Mouse (Mus musculus) MEL (cell line): ENCODE measurements around the gene Isy1. TPM values are rescaled to one million over a fixed set of nuclear protein-coding genes. Genes with fewer than 3 reads are reported as not detected.

Source experiments
- DNase-seq: peaks from one replicate; pipeline ENCODE4 v3.0.0; 2011; ENCODE audit warnings: low read depth, low spot score
- H3K27ac ChIP-seq: 2 replicates; pipeline ENCODE4 v1.5.1; 2012; ENCODE audit warnings: low read depth, mild to moderate bottlenecking, control low read depth, low read length, moderate library complexity; ENCODE audit not compliant: control insufficient read depth
- H3K27me3 ChIP-seq, 2 experiments: fragments of 150-350 bp in 1 of 2; sonication (generic) in 1 of 2; 2 replicates each; pipeline ENCODE4 v1.6.1; 2012; ENCODE audit warnings: low read length in 2 of 2, mild to moderate bottlenecking in 2 of 2, improper control_type of control experiment in 1 of 2, moderate library complexity in 1 of 2; ENCODE audit not compliant: insufficient read depth in 2 of 2, control insufficient read depth in 1 of 2
- H3K36me3 ChIP-seq, 2 experiments: 2 replicates each; pipeline ENCODE4 v1.6.1; 2012 to 2014; ENCODE audit warnings: low read length in 2 of 2, improper control_type of control experiment in 1 of 2, inconsistent platforms in 1 of 2, mild to moderate bottlenecking in 1 of 2; ENCODE audit not compliant: insufficient read depth in 2 of 2, control insufficient read depth in 1 of 2
- H3K4me1 ChIP-seq, 2 experiments: fragments of 150-350 bp in 1 of 2; sonication (generic) in 1 of 2; 2 replicates each; pipeline ENCODE4 v1.6.1; 2012; ENCODE audit warnings: low read length in 2 of 2, improper control_type of control experiment in 1 of 2, mild to moderate bottlenecking in 1 of 2; ENCODE audit not compliant: insufficient read depth in 2 of 2, control insufficient read depth in 1 of 2
- H3K4me3 ChIP-seq, 2 experiments: fragments of 150-350 bp in 1 of 2; sonication (generic) in 1 of 2; 2 replicates each; pipeline ENCODE4 v1.5.1; 2012; ENCODE audit warnings: low read depth in 2 of 2, low read length in 2 of 2, mild to moderate bottlenecking in 2 of 2, moderate library complexity in 2 of 2, control low read depth in 1 of 2, improper control_type of control experiment in 1 of 2; ENCODE audit not compliant: control insufficient read depth in 1 of 2, insufficient read depth in 1 of 2
- H3K79me2 ChIP-seq: 2 replicates; pipeline ENCODE4 v1.6.1; 2012; ENCODE audit warnings: mild to moderate bottlenecking, low read length, moderate library complexity; ENCODE audit not compliant: control insufficient read depth, poor library complexity, insufficient read depth
- H3K9ac ChIP-seq: 2 replicates; pipeline ENCODE4 v1.6.1; 2012; ENCODE audit warnings: low read depth, mild to moderate bottlenecking, control low read depth, low read length, moderate library complexity; ENCODE audit not compliant: control insufficient read depth, poor library complexity, severe bottlenecking
- H3K9me3 ChIP-seq: fragments of 150-350 bp; sonication (generic); replicated peaks from 2 replicates; pipeline ENCODE4 v1.6.1; 2012; ENCODE audit warnings: mild to moderate bottlenecking, low read length, improper control_type of control experiment, moderate library complexity; ENCODE audit not compliant: insufficient read depth
- CHD1 ChIP-seq: IDR thresholded peaks from 2 replicates; pipeline ENCODE4 v1.6.1; 2012; ENCODE audit warnings: low read depth, mild to moderate bottlenecking, inconsistent platforms, low read length, improper control_type of control experiment
- E2F4 ChIP-seq: IDR thresholded peaks from 2 replicates; pipeline ENCODE4 v1.6.1; 2011; ENCODE audit warnings: low read depth, low read length, improper control_type of control experiment, borderline replicate concordance
- ELF1 ChIP-seq: IDR thresholded peaks from 2 replicates; pipeline ENCODE4 v1.6.1; 2014; ENCODE audit warnings: low read depth, mild to moderate bottlenecking, inconsistent platforms, low read length, improper control_type of control experiment, moderate library complexity
- EP300 ChIP-seq, 2 experiments: IDR thresholded peaks; 2 replicates each; pipeline ENCODE4 v1.6.1; 2011; ENCODE audit warnings: improper control_type of control experiment in 2 of 2, low read length in 2 of 2, low read depth in 1 of 2, mild to moderate bottlenecking in 1 of 2
- ETS1 ChIP-seq: IDR thresholded peaks from 2 replicates; pipeline ENCODE4 v1.6.1; 2012; ENCODE audit warnings: low read depth, mild to moderate bottlenecking, inconsistent platforms, low read length, improper control_type of control experiment, moderate library complexity
- GABPA ChIP-seq: IDR thresholded peaks from 2 replicates; pipeline ENCODE4 v1.6.1; 2012; ENCODE audit warnings: low read depth, mild to moderate bottlenecking, inconsistent platforms, low read length, improper control_type of control experiment, moderate library complexity
- GATA1 ChIP-seq: IDR thresholded peaks from 2 replicates; pipeline ENCODE4 v1.6.1; 2011; ENCODE audit warnings: low read depth, low read length, improper control_type of control experiment
- KAT2A ChIP-seq: conservative IDR thresholded peaks from 2 replicates; pipeline ENCODE4 v1.6.1; 2012; ENCODE audit warnings: low read depth, low read length, improper control_type of control experiment, inconsistent platforms
- MAFK ChIP-seq: IDR thresholded peaks from 2 replicates; pipeline ENCODE4 v1.6.1; 2011; ENCODE audit warnings: low read depth, mild to moderate bottlenecking, low read length, improper control_type of control experiment, borderline replicate concordance
- MAX ChIP-seq: IDR thresholded peaks from 2 replicates; pipeline ENCODE4 v1.6.1; 2011; ENCODE audit warnings: low read length, improper control_type of control experiment
- MAZ ChIP-seq: IDR thresholded peaks from 2 replicates; pipeline ENCODE4 v1.6.1; 2012; ENCODE audit warnings: low read depth, mild to moderate bottlenecking, inconsistent platforms, low read length, improper control_type of control experiment
- MYC ChIP-seq: IDR thresholded peaks from 2 replicates; pipeline ENCODE4 v1.6.1; 2011; ENCODE audit warnings: low read depth, mild to moderate bottlenecking, low read length, improper control_type of control experiment, moderate library complexity
- NELFE ChIP-seq: IDR thresholded peaks from 2 replicates; pipeline ENCODE4 v1.6.1; 2011; ENCODE audit warnings: low read depth, low read length, improper control_type of control experiment
- NRF1 ChIP-seq: IDR thresholded peaks from 2 replicates; pipeline ENCODE4 v1.6.1; 2014; ENCODE audit warnings: low read depth, mild to moderate bottlenecking, inconsistent platforms, low read length, improper control_type of control experiment, moderate library complexity; ENCODE audit not compliant: poor library complexity, insufficient read depth, severe bottlenecking
- POLR2A ChIP-seq, 2 experiments: IDR thresholded peaks; 2 replicates each; pipeline ENCODE4 v1.6.1; 2011 to 2012; ENCODE audit warnings: low read length in 2 of 2, mild to moderate bottlenecking in 2 of 2, control low read depth in 1 of 2, improper control_type of control experiment in 1 of 2, low read depth in 1 of 2, moderate library complexity in 1 of 2; ENCODE audit not compliant: control insufficient read depth in 1 of 2, insufficient read depth in 1 of 2, poor library complexity in 1 of 2
- POLR2AphosphoS2 ChIP-seq: IDR thresholded peaks from 2 replicates; pipeline ENCODE4 v1.6.1; 2011; ENCODE audit warnings: low read length, improper control_type of control experiment
- RAD21 ChIP-seq: IDR thresholded peaks from 2 replicates; pipeline ENCODE4 v1.6.1; 2011; ENCODE audit warnings: mild to moderate bottlenecking, low read depth, low read length, improper control_type of control experiment
- RCOR1 ChIP-seq: IDR thresholded peaks from 2 replicates; pipeline ENCODE4 v1.6.1; 2012; ENCODE audit warnings: low read depth, mild to moderate bottlenecking, inconsistent platforms, low read length, improper control_type of control experiment
- SIN3A ChIP-seq: IDR thresholded peaks from 2 replicates; pipeline ENCODE4 v1.6.1; 2012; ENCODE audit warnings: low read length, improper control_type of control experiment, inconsistent platforms
- TAL1 ChIP-seq: IDR thresholded peaks from 2 replicates; pipeline ENCODE4 v1.6.1; 2012; ENCODE audit warnings: mild to moderate bottlenecking, inconsistent platforms, low read length, moderate library complexity, mixed read lengths
- TBP ChIP-seq: IDR thresholded peaks from 2 replicates; pipeline ENCODE4 v1.8.0; 2011; ENCODE audit warnings: low read depth, low read length, improper control_type of control experiment
- TCF12 ChIP-seq: IDR thresholded peaks from 2 replicates; pipeline ENCODE4 v1.6.1; 2014; ENCODE audit warnings: low read depth, mild to moderate bottlenecking, inconsistent platforms, low read length, improper control_type of control experiment, moderate library complexity
- UBTF ChIP-seq: IDR thresholded peaks from 2 replicates; pipeline ENCODE4 v1.6.1; 2012; ENCODE audit warnings: low read depth, mild to moderate bottlenecking, inconsistent platforms, low read length, improper control_type of control experiment, moderate library complexity, borderline replicate concordance; ENCODE audit not compliant: insufficient read depth
- USF2 ChIP-seq, 2 experiments: IDR thresholded peaks; 2 replicates each; pipeline ENCODE4 v1.6.1; 2011 to 2012; ENCODE audit warnings: improper control_type of control experiment in 2 of 2, low read length in 2 of 2, borderline replicate concordance in 1 of 2, inconsistent platforms in 1 of 2, low read depth in 1 of 2, mild to moderate bottlenecking in 1 of 2; ENCODE audit not compliant: insufficient read depth in 1 of 2
- ZKSCAN1 ChIP-seq: IDR thresholded peaks from 2 replicates; pipeline ENCODE4 v1.6.1; 2012; ENCODE audit warnings: low read depth, mild to moderate bottlenecking, inconsistent platforms, low read length, improper control_type of control experiment, moderate library complexity
- polyA plus RNA-seq, 2 experiments: library from polyadenylated mRNA; stranded (reverse) in 1 of 2; unstranded in 1 of 2; fragments of >175 nt in 1 of 2; fragments of >200 nt in 1 of 2; gene quantifications; 2 replicates each; pipeline versions ENCODE4 v1.2.1 to v1.2.4; 2012; ENCODE audit warnings: low replicate concordance in 2 of 2, low read depth in 1 of 2; ENCODE audit not compliant: insufficient read length in 2 of 2, insufficient read depth in 1 of 2, missing spikeins in 1 of 2
- total RNA-seq: library from RNA; depleted of rRNA; stranded (reverse); fragments of 300-350 nt; gene quantifications from 2 replicates; pipeline ENCODE4 v1.2.3, GENCODE M21; 2012

The Isy1 gene
- total and polyA plus RNA-seq, 3 experiments: 64.5 to 115 TPM; not detected in 1

GRCm38 (mm10) chr6:87814486-87814885, 24.1 kb downstream of the Isy1 start:
- peaks cover 10 to 17% of the 10 kb centered on the region in 2 experiments for H3K36me3 ChIP-seq
- H3K27me3 ChIP-seq: no peaks in the 10 kb centered on the region
- H3K4me3 ChIP-seq: no peak overlapping the region
- TF ChIP-seq TCF12: no peak
- TF ChIP-seq KAT2A: no peak
- no peak for TF ChIP-seq NELFE
- no peak for TF ChIP-seq MYC
- TF ChIP-seq POLR2A (IDR thresholded peaks at IDR 0.05; ENCODE audit: control insufficient read depth in 1 of 2, insufficient read depth in 1 of 2, low read depth in 1 of 2, low read length in 2 of 2, poor library complexity in 1 of 2): no peak
- no peak for TF ChIP-seq RAD21
- no peak for TF ChIP-seq ELF1
- no peak overlapping the region for H3K9ac ChIP-seq
- no peak for DNase-seq
- H3K9me3 ChIP-seq: no peaks in the 10 kb centered on the region
- H3K4me1 ChIP-seq: peaks cover 5 to 21% of the 10 kb centered on the region in 2 experiments; a peak in 3 of 4 replicates
- H3K79me2 ChIP-seq: peaks cover 8% of the 10 kb centered on the region; the same call in 1 of the 2 replicates
- no peak overlapping the region for H3K27ac ChIP-seq

DNA sequence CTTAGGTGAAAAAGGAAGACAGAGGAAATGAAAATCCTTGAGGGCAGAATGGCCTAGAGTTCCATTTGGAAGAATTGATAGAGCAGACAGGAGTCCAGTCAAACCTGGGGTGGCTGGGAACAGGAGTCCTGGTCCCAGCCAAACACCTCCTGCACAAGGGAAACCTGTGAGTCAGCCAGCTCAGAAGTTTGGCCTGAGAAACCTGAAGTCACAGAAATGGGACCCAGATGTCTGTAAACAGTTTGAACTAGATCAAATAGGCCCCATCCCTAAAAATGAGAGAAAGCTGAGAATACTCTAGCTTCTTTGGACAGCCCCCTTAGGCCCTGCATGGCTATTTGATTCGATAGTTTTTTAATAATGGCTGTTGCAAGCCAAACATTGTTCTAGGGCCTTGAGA, 25.9 kb downstream of the Isy1 start:
- Histone ChIP-seq H3K9ac (no peak overlapping the region), H3K27ac (no peak overlapping the region)

More for the DNA sequence above, 25.9 kb downstream of the Isy1 start:
- Histone ChIP-seq H3K79me2 (peaks cover 8% of the 10 kb centered on the region), H3K27me3 (no peaks in the 10 kb centered on the region), H3K36me3 (peaks cover 5 to 30% of the 10 kb centered on the region in 2 experiments), H3K9me3 (no peaks in the 10 kb centered on the region), H3K4me3 (no peak overlapping the region), H3K4me1 (peaks cover 7 to 24% of the 10 kb centered on the region in 2 experiments; a peak in 3 of 4 replicates)
- TF ChIP-seq POLR2AphosphoS2 (no peak), UBTF (no peak), MAX (no peak), ETS1 (no peak), GABPA (no peak), NELFE (no peak), EP300 (IDR thresholded peaks at IDR 0.05; ENCODE audit: low read depth in 1 of 2, low read length in 2 of 2) (no peak), GATA1 (no peak), NRF1 (no peak), ZKSCAN1 (no peak), POLR2A (IDR thresholded peaks at IDR 0.05; ENCODE audit: control insufficient read depth in 1 of 2, insufficient read depth in 1 of 2, low read depth in 1 of 2, low read length in 2 of 2, poor library complexity in 1 of 2) (no peak), CHD1 (no peak), TBP (no peak), MAFK (no peak), TAL1 (no peak), MAZ (no peak), SIN3A (no peak), RCOR1 (no peak), E2F4 (no peak), USF2 (IDR thresholded peaks at IDR 0.05; ENCODE audit: borderline replicate concordance in 1 of 2, insufficient read depth in 1 of 2, low read depth in 1 of 2, low read length in 2 of 2) (no peak)
- no peak for DNase-seq
